Comparison of ENCODE assay signal across 9 mouse cellular contexts in genomic region chr17:25064351-25064750, GRCm38 (mm10). TPM values are rescaled to one million over a fixed set of nuclear protein-coding genes. Genes with fewer than 3 reads are reported as not detected.
DNase-seq lines count a peak whose midpoint lies in the region; ATAC-seq and TF ChIP-seq lines count a peak whose summit lies in the region.
"Had no signal": no experiment of that assay in that cellular context is flagged by ENCODE, and none has a peak within 500 bp of the region (broad histone marks: within the 10 kb centered on the region; RNA-seq: fewer than 3 reads in every experiment).

No protein-coding gene starts in this region.

- no peak for TF ChIP-seq CTCF in brain, embryonic 14.5 days (IDR thresholded peaks at IDR 0.05; ENCODE audit: borderline replicate concordance, extremely low read depth, insufficient read depth, insufficient read length)

- no peak overlapping the region for H3K4me2 ChIP-seq in heart, embryonic 16.5 days (ENCODE audit: low read depth, low read length)
- H3K4me2 ChIP-seq: midbrain, embryonic 13.5 days had no signal

- peak; percentile 47 for DNase-seq in adrenal gland, adult 8-10 months
- DNase-seq in brain, embryonic 14.5 days (ENCODE audit: low read depth) = peak; percentile 12
- DNase-seq in kidney, postnatal 4 days = peak; percentile 72 to 78
- no peak for DNase-seq in right cerebral cortex, postnatal 36 days (ENCODE audit: low spot score in 2 of 2)
- no peak for DNase-seq in embryo, embryonic 10.5 days (ENCODE audit: low spot score)
- DNase-seq in right cerebral cortex, postnatal 4 days = no peak
- no peak for DNase-seq in cerebellum, postnatal 4 days (ENCODE audit: low spot score in 2 of 2)

- H3K4me3 ChIP-seq in heart, embryonic 16.5 days (ENCODE audit: low read length) = no peak overlapping the region
- H3K4me3 ChIP-seq: midbrain, embryonic 13.5 days had no signal

- TF ChIP-seq POLR2A in brain, embryonic 14.5 days (IDR thresholded peaks at IDR 0.05; ENCODE audit: borderline replicate concordance, extremely low read depth, insufficient read depth, insufficient read length, poor library complexity, severe bottlenecking) = no peak

- WGBS in heart, embryonic 16.5 days = 39% methylated on average over 9 of the region's 9 CpGs

- H3K27me3 ChIP-seq in heart, embryonic 16.5 days (ENCODE audit: control insufficient read depth, insufficient read depth, low read length) = no peaks in the 10 kb centered on the region
- H3K27me3 ChIP-seq: midbrain, embryonic 13.5 days had no signal

- peak; percentile 79 for ATAC-seq in heart, embryonic 16.5 days (replicated peaks; ENCODE audit: extremely low read depth, insufficient read depth, low FRiP score)
- ATAC-seq: midbrain, embryonic 13.5 days had no signal

- H3K9ac ChIP-seq in heart, embryonic 16.5 days (ENCODE audit: low read length) = no peak overlapping the region
- H3K9ac ChIP-seq: midbrain, embryonic 13.5 days had no signal

- peaks cover 3% of the 10 kb centered on the region for H3K36me3 ChIP-seq in heart, embryonic 16.5 days (ENCODE audit: control insufficient read depth, insufficient read depth)

- H3K27ac ChIP-seq in heart, embryonic 16.5 days (ENCODE audit: low read length) = peak overlapping the region; percentile 75
- H3K27ac ChIP-seq: midbrain, embryonic 13.5 days had no signal

- no peaks in the 10 kb centered on the region for H3K9me3 ChIP-seq in heart, embryonic 16.5 days (replicated peaks; ENCODE audit: control insufficient read depth, low read length)
- H3K9me3 ChIP-seq: midbrain, embryonic 13.5 days had no signal

- peaks cover 24% of the 10 kb centered on the region for H3K4me1 ChIP-seq in heart, embryonic 16.5 days (ENCODE audit: control insufficient read depth, insufficient read depth, low read length)
- H3K4me1 ChIP-seq: midbrain, embryonic 13.5 days had no signal

RNA-seq across cellular contexts. Expression of gene Tmem204, which starts 19.0 kb away (rescaled TPM):
- 10 to 100 TPM; 35.3 to 56.0 (median 52.6) TPM for total RNA-seq in adrenal gland, adult 8-10 months (2022)
- polyA plus RNA-seq in brain, embryonic 14.5 days (2012; rRNA removed) = 9.6 and 10.5 TPM in 2 replicates
- 26.7 and 36.1 TPM in 2 replicates for polyA plus RNA-seq in heart, embryonic 16.5 days (2015; fragmentation: Nextera tagmentation; extraction: Ambion mirVana)

RNA-seq across cellular contexts. Expression of gene Ift140, which starts 48.5 kb away (rescaled TPM):
- 10 to 100 TPM; 31.7 to 45.0 (median 38.1) TPM for total RNA-seq in adrenal gland, adult 8-10 months (2022)
- polyA plus RNA-seq in brain, embryonic 14.5 days (2012; rRNA removed) = 22.9 and 23.9 TPM in 2 replicates
- polyA plus RNA-seq in heart, embryonic 16.5 days (2015; fragmentation: Nextera tagmentation; extraction: Ambion mirVana) = 11.6 TPM in 2 replicates

RNA-seq across cellular contexts. Expression of gene Cramp1l, which starts 48.8 kb away (rescaled TPM):
- total RNA-seq in adrenal gland, adult 8-10 months (2022) = 10 to 100 TPM; 22.0 to 33.2 (median 25.4) TPM
- 31.4 and 31.9 TPM in 2 replicates for polyA plus RNA-seq in brain, embryonic 14.5 days (2012; rRNA removed)
- polyA plus RNA-seq in heart, embryonic 16.5 days (2015; fragmentation: Nextera tagmentation; extraction: Ambion mirVana) = 3.9 and 4.2 TPM in 2 replicates

RNA-seq across cellular contexts. Expression of gene Telo2, which starts 51.4 kb away (rescaled TPM):
- total RNA-seq in adrenal gland, adult 8-10 months (2022) = 10 to 100 TPM; 24.0 to 40.2 (median 29.5) TPM
- polyA plus RNA-seq in brain, embryonic 14.5 days (2012; rRNA removed) = 40.9 and 41.6 TPM in 2 replicates
- 31.3 and 31.7 TPM in 2 replicates for polyA plus RNA-seq in heart, embryonic 16.5 days (2015; fragmentation: Nextera tagmentation; extraction: Ambion mirVana)

RNA-seq across cellular contexts. Expression of gene Ptx4, which starts 56.2 kb away (rescaled TPM):
- not detected for total RNA-seq in adrenal gland, adult 8-10 months (2022)
- 0.07 TPM in 1 of 2 replicates, not detected in the other for polyA plus RNA-seq in brain, embryonic 14.5 days (2012; rRNA removed)
- 0.20 and 0.24 TPM in 2 replicates for polyA plus RNA-seq in heart, embryonic 16.5 days (2015; fragmentation: Nextera tagmentation; extraction: Ambion mirVana)
- polyA plus RNA-seq: midbrain, embryonic 13.5 days had no signal

Comparison
In these comparisons a context has a peak if more than half of its experiments do, and no peak if none do; other contexts are left out.
1. DNase-seq: peak in adrenal gland, adult 8-10 months (single experiment), brain, embryonic 14.5 days (single experiment) and kidney, postnatal 4 days (2 of 2); none in right cerebral cortex, postnatal 36 days (0 of 2), embryo, embryonic 10.5 days (single experiment), right cerebral cortex, postnatal 4 days (single experiment) and cerebellum, postnatal 4 days (0 of 2).